Mouse (Mus musculus) intestine, embryonic 14.5 days (tissue): ENCODE measurements around the gene Clcn7. TPM values are rescaled to one million over a fixed set of nuclear protein-coding genes. Genes with fewer than 3 reads are reported as not detected.

ENCODE experiments used
- ATAC-seq: fragments of 200-750 bp; cut with Nextera tagmentation; replicated peaks from 2 replicates; pipeline ENCODE4 v1.8.0; 2017; ENCODE audit warnings: low read depth, moderate number of reproducible peaks, moderate TSS enrichment, moderate library complexity; ENCODE audit not compliant: low FRiP score, low TSS enrichment
- DNase-seq: peaks from one replicate; pipeline ENCODE4 v3.0.0-alpha.2; 2018; ENCODE audit warnings: low spot score
- H3K27ac ChIP-seq: fragments of 300-500 bp; sonication (generic); 2 replicates; pipeline ENCODE4 v1.5.1; 2014; ENCODE audit warnings: low read depth, mild to moderate bottlenecking, control low read depth
- H3K27me3 ChIP-seq: fragments of 300-500 bp; sonication (generic); replicated peaks from 2 replicates; pipeline ENCODE4 v1.6.1; 2014; ENCODE audit warnings: low read length, control low read depth; ENCODE audit not compliant: control insufficient read depth, insufficient read depth
- H3K36me3 ChIP-seq: fragments of 300-500 bp; sonication (generic); 2 replicates; pipeline ENCODE4 v1.6.1; 2014; ENCODE audit warnings: low read length, control low read depth; ENCODE audit not compliant: control insufficient read depth, insufficient read depth
- H3K4me1 ChIP-seq: fragments of 300-500 bp; sonication (generic); replicated peaks from 2 replicates; pipeline ENCODE4 v1.6.1; 2014; ENCODE audit warnings: low read length, control low read depth, mixed read lengths; ENCODE audit not compliant: control insufficient read depth, insufficient read depth
- H3K4me2 ChIP-seq: fragments of 300-500 bp; sonication (generic); 2 replicates; pipeline ENCODE4 v1.6.1; 2014; ENCODE audit warnings: low read length
- H3K4me3 ChIP-seq: fragments of 300-500 bp; sonication (generic); 2 replicates; pipeline ENCODE4 v1.5.1; 2014; ENCODE audit warnings: low read depth, low read length, control low read depth, mixed read lengths
- H3K9ac ChIP-seq: fragments of 300-500 bp; sonication (generic); 2 replicates; pipeline ENCODE4 v1.6.1; 2014; ENCODE audit warnings: mild to moderate bottlenecking, low read length
- H3K9me3 ChIP-seq: fragments of 300-500 bp; sonication (generic); 2 replicates; pipeline ENCODE4 v1.6.1; 2016; ENCODE audit warnings: low read length, control low read depth; ENCODE audit not compliant: control insufficient read depth
- WGBS: fragments of 180-500 bp; shearing (Covaris S2); extraction: QIAGEN DNeasy Blood & Tissue Kit; methylation state at CpG from one replicate; pipeline ENCODE4 v1.1.7; 2014; 5-methylcytosine and 5-hydroxymethylcytosine counted together
- polyA plus RNA-seq: library from polyadenylated mRNA; unstranded; fragments of >200 nt; fragmentation: Nextera tagmentation; extraction: Ambion mirVana; gene quantifications from 2 replicates; pipeline ENCODE4 v1.2.1, GENCODE M21; 2014

Clcn7 gene
- polyA plus RNA-seq, 1 experiment from 2014 or later = 20.0 TPM

DNA sequence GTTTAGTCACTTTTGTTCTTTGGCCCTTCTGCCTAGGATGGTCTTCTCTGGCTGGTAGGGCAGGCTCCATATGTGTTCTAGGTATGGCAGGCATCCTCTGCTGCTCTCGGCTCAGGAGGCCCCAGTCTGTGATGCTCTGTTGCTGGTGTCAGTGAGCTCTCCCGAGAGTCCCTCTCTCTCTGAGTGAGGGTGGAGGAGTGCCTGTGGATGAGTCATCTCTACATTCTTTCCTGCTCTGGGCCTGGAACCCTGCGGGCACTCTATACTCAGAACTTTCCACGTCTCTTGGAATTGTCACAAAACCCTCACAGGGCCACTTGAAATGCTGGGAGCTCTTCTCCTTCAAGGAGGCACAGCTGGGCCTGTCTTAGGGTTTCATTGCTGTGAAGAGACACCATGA is 78.5 kb downstream of the Clcn7 start:
- Histone ChIP-seq H3K36me3 (peaks cover 87% of the 10 kb centered on the region), H3K4me2 (no peak overlapping the region), H3K9me3 (no peaks in the 10 kb centered on the region), H3K27ac (no peak overlapping the region), H3K27me3 (no peaks in the 10 kb centered on the region), H3K4me3 (no peak overlapping the region), H3K9ac (no peak overlapping the region), H3K4me1 (no peaks in the 10 kb centered on the region)
- no peak for ATAC-seq
- no peak for DNase-seq
- WGBS = 85% methylated on average over 4 of the region's 4 CpGs

Other genes starting within 250 kb of the Clcn7 start
- 58.8 and 61.9 TPM in 2 replicates for gene Nubp2, start 247.0 kb upstream of the Clcn7 start, polyA plus RNA-seq
- gene Spsb3, start 246.7 kb upstream of the Clcn7 start, polyA plus RNA-seq = 36.3 and 37.0 TPM in 2 replicates
- gene Eme2, start 238.3 kb upstream of the Clcn7 start, polyA plus RNA-seq = 21.6 and 24.1 TPM in 2 replicates
- gene Mrps34, start 238.3 kb upstream of the Clcn7 start, polyA plus RNA-seq = 100 and 110 TPM in 2 replicates
- 86.4 and 90.7 TPM in 2 replicates for gene Nme3, start 236.9 kb upstream of the Clcn7 start, polyA plus RNA-seq
- gene Mapk8ip3, start 196.4 kb upstream of the Clcn7 start, polyA plus RNA-seq = 36.0 and 40.7 TPM in 2 replicates
- 125 and 143 TPM in 2 replicates for gene Jpt2, start 172.7 kb upstream of the Clcn7 start, polyA plus RNA-seq
- 7.1 and 8.8 TPM in 2 replicates for gene Cramp1l, start 117.6 kb upstream of the Clcn7 start, polyA plus RNA-seq
- 16.3 and 16.9 TPM in 2 replicates for gene Ift140, start 117.3 kb upstream of the Clcn7 start, polyA plus RNA-seq
- gene Tmem204, start 49.8 kb upstream of the Clcn7 start, polyA plus RNA-seq = 23.5 and 24.2 TPM in 2 replicates
- gene Telo2, start 17.4 kb upstream of the Clcn7 start, polyA plus RNA-seq = 36.7 and 42.3 TPM in 2 replicates
- not detected in 2 replicates for gene Ptx4, start 12.6 kb upstream of the Clcn7 start, polyA plus RNA-seq
- 0.07 TPM in 2 replicates for gene Ccdc154, start 29.1 kb downstream of the Clcn7 start, polyA plus RNA-seq
- gene Gm38655, start 42.1 kb downstream of the Clcn7 start, polyA plus RNA-seq = 0.41 and 0.47 TPM in 2 replicates
- gene BC003965, start 51.2 kb downstream of the Clcn7 start, polyA plus RNA-seq = 36.9 and 37.1 TPM in 2 replicates
- gene Unkl, start 55.0 kb downstream of the Clcn7 start, polyA plus RNA-seq = 4.8 and 6.2 TPM in 2 replicates
- gene Gnptg, start 106.7 kb downstream of the Clcn7 start, polyA plus RNA-seq = 36.4 and 41.8 TPM in 2 replicates
- 45.1 and 47.4 TPM in 2 replicates for gene Tsr3, start 106.8 kb downstream of the Clcn7 start, polyA plus RNA-seq
- 2.9 and 4.0 TPM in 2 replicates for gene Baiap3, start 123.0 kb downstream of the Clcn7 start, polyA plus RNA-seq
- gene Ube2i, start 141.2 kb downstream of the Clcn7 start, polyA plus RNA-seq = 579 and 640 TPM in 2 replicates
- 0.39 TPM in 1 of 2 replicates, not detected in the other for gene Prss34, start 165.0 kb downstream of the Clcn7 start, polyA plus RNA-seq
- gene Prss28, start 175.3 kb downstream of the Clcn7 start, polyA plus RNA-seq = not detected in 2 replicates
- not detected in 2 replicates for gene Prss29, start 185.3 kb downstream of the Clcn7 start, polyA plus RNA-seq
- gene Tpsab1, start 212.2 kb downstream of the Clcn7 start, polyA plus RNA-seq = not detected in 2 replicates
- 0.66 and 0.89 TPM in 2 replicates for gene Tpsb2, start 232.9 kb downstream of the Clcn7 start, polyA plus RNA-seq
- 2.1 and 6.3 TPM in 2 replicates for gene Tpsg1, start 235.9 kb downstream of the Clcn7 start, polyA plus RNA-seq